Mouse (Mus musculus) intestine, embryonic 15.5 days (tissue): Measurements from ENCODE around the gene Fkbp2. TPM values are rescaled to one million over a fixed set of nuclear protein-coding genes. Genes with fewer than 3 reads are reported as not detected.

Source experiments
- ATAC-seq: fragments of 200-750 bp; cut with Nextera tagmentation; 2 replicates; pipeline ENCODE4 v1.8.0; 2017; ENCODE audit warnings: moderate TSS enrichment, moderate library complexity
- H3K27ac ChIP-seq: fragments of 300-500 bp; sonication (generic); 2 replicates; pipeline ENCODE4 v1.5.1; 2015; ENCODE audit warnings: mild to moderate bottlenecking, inconsistent platforms
- H3K27me3 ChIP-seq: fragments of 300-500 bp; sonication (generic); replicated peaks from 2 replicates; pipeline ENCODE4 v1.6.1; 2015; ENCODE audit warnings: inconsistent platforms
- H3K36me3 ChIP-seq: fragments of 300-500 bp; sonication (generic); 2 replicates; pipeline ENCODE4 v1.6.1; 2015; ENCODE audit warnings: inconsistent platforms
- H3K4me1 ChIP-seq: fragments of 300-500 bp; sonication (generic); replicated peaks from 2 replicates; pipeline ENCODE4 v1.6.1; 2015; ENCODE audit warnings: inconsistent platforms
- H3K4me2 ChIP-seq: fragments of 300-500 bp; sonication (generic); replicated peaks from 2 replicates; pipeline ENCODE4 v1.6.1; 2015; ENCODE audit warnings: mild to moderate bottlenecking, inconsistent platforms
- H3K4me3 ChIP-seq: fragments of 300-500 bp; sonication (generic); replicated peaks from 2 replicates; pipeline ENCODE4 v1.5.1; 2015; ENCODE audit warnings: inconsistent platforms
- H3K9ac ChIP-seq: fragments of 300-500 bp; sonication (generic); 2 replicates; pipeline ENCODE4 v1.6.1; 2015; ENCODE audit warnings: inconsistent platforms
- H3K9me3 ChIP-seq: fragments of 300-500 bp; sonication (generic); 2 replicates; pipeline ENCODE4 v1.6.1; 2016; ENCODE audit warnings: inconsistent platforms
- WGBS: fragments of 180-500 bp; shearing (Covaris S2); methylation state at CpG from one replicate; pipeline ENCODE4 v1.1.7; 2015; 5-methylcytosine and 5-hydroxymethylcytosine counted together
- polyA plus RNA-seq: library from polyadenylated mRNA; unstranded; fragments of >200 nt; fragmentation: Nextera tagmentation; extraction: Ambion mirVana; gene quantifications from 2 replicates; pipeline ENCODE4 v1.2.1, GENCODE M21; 2015

Fkbp2 gene
- polyA plus RNA-seq, 1 experiment from 2014 or later: 154 TPM

DNA sequence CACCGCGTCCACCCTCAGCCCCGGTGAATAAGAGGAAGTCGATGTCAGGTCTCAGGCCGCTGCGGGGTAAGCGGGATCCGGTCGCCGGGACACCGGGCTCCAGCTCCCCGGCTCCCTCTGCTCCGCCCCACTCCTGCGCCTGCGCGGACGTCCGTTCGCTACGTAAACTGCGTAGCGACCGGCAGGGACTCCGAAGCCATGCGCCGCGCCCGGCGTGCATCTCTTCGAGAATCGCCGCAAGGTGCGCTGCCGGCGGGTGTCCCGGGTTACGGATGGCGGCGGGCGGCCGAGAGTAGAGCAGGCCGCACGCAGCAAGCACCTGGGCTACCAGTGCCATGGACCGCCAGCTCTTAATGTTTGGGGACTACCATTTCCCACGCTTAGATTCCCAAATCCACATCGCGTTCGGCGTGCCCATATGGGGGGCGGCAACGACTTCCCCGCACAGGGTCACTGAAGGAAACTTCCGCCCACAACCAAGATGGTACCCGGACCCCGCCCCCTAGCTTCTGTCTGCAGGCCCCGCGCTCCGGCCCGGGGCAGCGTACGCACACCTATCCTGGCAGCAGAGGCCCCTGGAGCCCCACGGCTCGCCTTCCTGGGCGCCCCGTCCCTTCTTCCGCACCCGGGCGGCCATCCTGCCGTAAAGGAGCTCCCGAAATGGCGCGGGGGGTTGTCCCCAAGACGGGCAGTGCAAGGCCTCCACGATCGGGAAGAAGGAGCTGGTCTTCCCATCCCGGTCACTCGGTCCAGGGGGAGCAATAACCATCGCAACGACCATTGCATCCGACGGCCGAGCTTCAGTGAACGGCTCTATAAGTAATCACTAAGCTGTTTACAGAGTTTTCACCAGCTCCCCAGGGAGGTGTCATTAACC lies 38.7 kb downstream of the Fkbp2 start, which contains the start of gene Bad:
Bad (plus strand) TSS at position 490 of the 877 bp plus-strand sequence.
- H3K4me3 ChIP-seq: peak within 1 kb of the TSS; percentile 78
- peaks cover 26% of the 10 kb centered on the region for H3K4me1 ChIP-seq
- H3K9me3 ChIP-seq: no peaks in the 10 kb centered on the region
- H3K36me3 ChIP-seq: no peaks in the 10 kb centered on the region
- H3K9ac ChIP-seq: peak within 1 kb of the TSS; percentile 90
- H3K4me2 ChIP-seq: peak within 1 kb of the TSS; percentile 95
- peak within 1 kb of the TSS; percentile 96 for H3K27ac ChIP-seq
- WGBS: under 1% methylated on average over 83 of the region's 83 CpGs
- H3K27me3 ChIP-seq: no peaks in the 10 kb centered on the region
- peak; percentile 88 for ATAC-seq

DNA sequence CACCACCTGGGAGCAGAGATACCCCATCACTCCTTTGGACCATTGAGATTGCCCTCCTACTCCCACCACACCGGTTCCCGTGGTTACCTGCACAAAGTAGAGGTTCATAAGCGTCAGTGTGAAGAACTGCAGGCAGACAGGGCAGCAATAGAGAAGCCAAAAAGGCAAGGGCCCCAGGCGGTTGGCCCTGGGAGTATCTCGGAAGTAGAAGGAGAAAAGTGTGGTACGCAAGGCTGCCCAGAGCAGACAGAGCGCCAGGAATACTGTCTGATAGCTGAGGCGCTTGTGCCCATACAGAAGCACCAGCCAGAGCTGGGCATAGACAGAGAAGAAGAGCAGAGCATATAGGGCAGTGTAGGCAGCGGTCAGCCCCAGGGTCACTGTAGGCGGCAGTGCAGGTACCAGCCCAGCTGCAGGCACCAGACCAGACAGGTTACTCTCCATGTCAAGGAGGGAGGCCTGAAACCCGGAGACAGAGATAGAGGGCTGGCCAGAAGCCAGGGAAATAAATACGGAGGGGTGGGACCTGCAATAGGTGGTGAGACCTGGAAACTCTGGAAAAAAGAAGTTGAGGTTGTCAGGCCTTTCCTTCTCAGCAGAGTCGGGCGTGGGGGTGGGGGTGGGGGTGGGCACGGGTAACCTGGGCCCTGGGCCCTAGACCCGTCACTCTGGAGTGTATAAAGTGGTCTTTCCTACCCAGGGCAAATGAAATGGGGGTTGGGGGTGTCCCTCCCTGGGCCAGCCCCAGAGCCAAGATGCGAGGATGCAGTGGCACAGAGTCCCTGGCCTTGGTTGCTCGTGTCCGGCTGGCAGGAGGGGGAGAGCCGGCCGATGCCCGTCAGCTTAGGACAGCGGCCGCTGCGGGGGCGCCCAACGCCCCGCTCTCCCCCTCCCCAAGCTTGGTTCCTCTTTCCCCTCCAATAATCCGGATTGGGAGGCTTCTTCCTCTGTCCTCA lies 39.6 kb downstream of the Fkbp2 start:
- no peaks in the 10 kb centered on the region for H3K9me3 ChIP-seq
- H3K9ac ChIP-seq: peak overlapping the region; percentile 90
- ATAC-seq: 0 out of 2 replicates have a peak, but pooled peaks have one; percentile 3
- WGBS: 19% methylated on average over 29 of the region's 29 CpGs
- peaks cover 6% of the 10 kb centered on the region; the same call in 1 of the 2 replicates for H3K27me3 ChIP-seq
- peak overlapping the region; percentile 55; the same call in 1 of the 2 replicates for H3K27ac ChIP-seq
- peaks cover 26% of the 10 kb centered on the region for H3K4me1 ChIP-seq
- peak overlapping the region; percentile 95 for H3K4me2 ChIP-seq
- H3K36me3 ChIP-seq: no peaks in the 10 kb centered on the region
- H3K4me3 ChIP-seq: peak overlapping the region; percentile 78

- Histone ChIP-seq H3K9ac (no peak overlapping the region), H3K4me3 (no peak overlapping the region), H3K27ac (no peak overlapping the region), H3K27me3 (peaks cover 17% of the 10 kb centered on the region), H3K36me3 (no peaks in the 10 kb centered on the region), H3K4me1 (peaks cover 28% of the 10 kb centered on the region), H3K9me3 (no peaks in the 10 kb centered on the region), H3K4me2 (no peak overlapping the region)
- 91% methylated on average over 20 of the region's 20 CpGs for WGBS
- ATAC-seq: no peak
Observed at GRCm38 (mm10) chr19:6939106-6940002, 40.9 kb downstream of the Fkbp2 start.

DNA sequence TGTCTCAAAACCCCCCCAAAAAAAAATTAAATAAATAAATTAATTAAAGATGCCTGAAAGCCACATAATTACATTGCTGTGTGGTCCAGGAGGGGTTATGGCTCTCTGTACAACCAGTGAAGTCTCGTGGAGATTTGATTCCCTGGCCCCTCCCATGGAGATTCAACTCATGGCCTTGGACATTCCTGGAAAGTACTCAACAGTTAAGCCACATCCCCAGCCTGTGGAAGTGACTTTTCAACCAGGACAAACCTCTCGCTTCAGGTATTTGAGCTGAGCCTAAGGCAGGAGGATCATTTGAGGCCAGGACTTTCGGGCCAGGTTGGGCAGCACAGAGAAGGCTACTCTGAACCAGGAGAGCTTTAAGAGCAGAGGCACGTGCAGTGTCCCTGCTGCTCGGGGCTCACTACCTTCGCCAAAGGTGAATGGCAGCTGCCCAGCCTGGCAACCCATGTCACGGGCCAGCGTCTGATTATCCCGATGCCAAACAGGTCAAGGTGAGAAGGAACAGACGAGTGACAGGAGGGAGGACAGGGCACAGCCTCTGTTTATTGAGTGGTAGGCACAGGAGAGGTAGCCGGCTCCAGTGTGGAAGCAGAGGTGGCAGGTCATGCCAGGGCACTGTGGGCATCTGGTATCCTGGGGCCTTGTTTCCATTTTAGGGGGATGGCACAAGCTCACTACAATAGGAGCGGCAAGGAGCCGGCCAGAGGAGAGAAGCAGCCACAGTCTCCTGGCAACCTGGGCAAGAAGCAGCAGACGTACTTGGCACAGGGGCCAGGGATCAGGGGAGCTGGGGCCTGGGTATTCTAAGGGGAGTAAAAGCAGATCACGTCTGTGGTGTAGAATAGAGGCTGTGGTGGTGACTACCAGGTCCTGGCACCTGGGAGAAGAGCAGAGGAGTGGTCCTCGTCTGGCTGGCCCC lies 42.5 kb downstream of the Fkbp2 start:
- Histone ChIP-seq H3K4me2 (no peak overlapping the region), H3K9me3 (no peaks in the 10 kb centered on the region), H3K4me3 (no peak overlapping the region), H3K4me1 (peaks cover 33% of the 10 kb centered on the region), H3K36me3 (no peaks in the 10 kb centered on the region), H3K9ac (no peak overlapping the region), H3K27me3 (peaks cover 33% of the 10 kb centered on the region), H3K27ac (no peak overlapping the region)
- WGBS: 78% methylated on average over 16 of the region's 16 CpGs
- ATAC-seq: no peak

DNA sequence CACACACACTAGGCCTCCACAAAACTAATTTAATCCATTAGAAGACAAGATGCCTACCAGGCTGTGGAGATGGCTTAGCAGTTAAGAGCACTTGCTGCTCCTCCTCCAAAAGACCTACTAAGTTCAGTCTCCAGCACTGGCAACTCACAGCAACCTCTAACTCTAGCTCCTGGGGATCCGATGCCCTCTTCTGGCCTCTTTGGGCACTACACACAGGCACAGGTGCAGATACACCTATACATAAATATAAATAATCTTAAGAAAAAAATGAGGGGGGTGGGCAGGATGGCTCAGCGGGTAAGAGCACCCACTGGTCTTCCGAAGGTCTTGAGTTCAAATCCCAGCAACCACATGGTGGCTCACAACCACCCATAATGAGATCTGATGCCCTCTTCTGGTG lies 44.0 kb downstream of the Fkbp2 start:
- 22% methylated on average over 3 of the region's 3 CpGs for WGBS
- ATAC-seq: no peak
- Histone ChIP-seq H3K27me3 (peaks cover 47% of the 10 kb centered on the region), H3K36me3 (no peaks in the 10 kb centered on the region), H3K27ac (no peak overlapping the region), H3K9me3 (no peaks in the 10 kb centered on the region), H3K4me3 (no peak overlapping the region), H3K4me1 (peaks cover 29% of the 10 kb centered on the region), H3K4me2 (no peak overlapping the region), H3K9ac (no peak overlapping the region)

- ATAC-seq: 0 out of 2 replicates have a peak, but pooled peaks have one; percentile 15
- Histone ChIP-seq H3K27me3 (peaks cover 58% of the 10 kb centered on the region), H3K4me2 (peak within 1 kb of the TSS; percentile 88), H3K36me3 (no peaks in the 10 kb centered on the region), H3K4me1 (peaks cover 18% of the 10 kb centered on the region), H3K9ac (peak within 1 kb of the TSS; percentile 42), H3K27ac (no peak within 1 kb of the TSS), H3K9me3 (no peaks in the 10 kb centered on the region), H3K4me3 (peak within 1 kb of the TSS; percentile 41)
- 11% methylated on average over 23 of the region's 23 CpGs for WGBS
Observed at GRCm38 (mm10) chr19:6934195-6934977, 45.9 kb downstream of the Fkbp2 start, which contains the start of gene Kcnk4. TSS of gene Kcnk4 (minus strand) at chr19:6934515.

DNA sequence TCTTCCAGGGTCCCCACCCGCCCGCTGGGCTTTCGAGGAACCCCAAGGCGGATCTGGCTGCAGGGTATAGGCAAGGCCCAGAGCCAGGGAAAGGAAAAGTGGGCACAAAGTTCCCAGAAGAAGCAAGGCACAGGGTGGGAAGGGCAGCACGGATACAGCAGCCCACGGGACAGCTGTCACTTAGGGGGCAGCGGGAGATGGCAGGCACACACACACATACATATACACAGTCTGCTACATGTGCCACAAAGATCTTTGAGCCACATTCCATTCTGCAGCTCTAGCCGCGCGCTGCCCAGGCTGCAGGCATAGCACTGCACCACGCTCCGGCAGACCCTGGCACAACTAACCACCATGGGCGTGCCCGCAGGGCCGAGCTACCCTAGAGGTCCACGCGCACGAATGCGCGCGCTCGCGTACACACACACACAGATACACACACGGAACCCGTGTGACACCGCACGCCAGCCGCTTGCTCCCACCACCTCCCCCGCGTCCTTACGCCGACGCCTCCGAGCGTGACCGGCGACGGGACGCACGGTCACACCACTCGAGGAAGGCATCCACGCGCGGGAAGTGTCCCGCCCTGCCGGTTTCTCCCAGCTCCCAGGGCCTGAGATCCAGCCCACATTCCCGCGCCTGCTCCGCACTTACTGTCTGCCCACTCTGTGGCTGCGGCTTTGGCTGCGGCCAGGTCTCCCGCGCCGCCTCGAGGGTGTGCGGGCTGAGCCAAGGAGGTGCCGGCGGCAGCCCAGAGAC lies 46.7 kb downstream of the Fkbp2 start:
- peaks cover 18% of the 10 kb centered on the region for H3K4me1 ChIP-seq
- H3K9me3 ChIP-seq: no peaks in the 10 kb centered on the region
- H3K36me3 ChIP-seq: no peaks in the 10 kb centered on the region
- WGBS: 4% methylated on average over 58 of the region's 58 CpGs
- peaks cover 63% of the 10 kb centered on the region for H3K27me3 ChIP-seq
- H3K4me3 ChIP-seq: peak overlapping the region; percentile 41
- peak overlapping the region; percentile 88 for H3K4me2 ChIP-seq
- ATAC-seq: peak; percentile 57
- peak overlapping the region; percentile 42 for H3K9ac ChIP-seq
- H3K27ac ChIP-seq: no peak overlapping the region

GRCm38 (mm10) chr19:6933102-6933435 lies 47.2 kb downstream of the Fkbp2 start:
- Histone ChIP-seq H3K9me3 (no peaks in the 10 kb centered on the region), H3K27ac (no peak overlapping the region), H3K27me3 (peaks cover 65% of the 10 kb centered on the region), H3K4me1 (peaks cover 14% of the 10 kb centered on the region), H3K4me2 (no peak overlapping the region; the same call in 1 of the 2 replicates), H3K9ac (no peak overlapping the region), H3K4me3 (0 out of 2 replicates have a peak overlapping the region, but pooled peaks have one; percentile 41), H3K36me3 (no peaks in the 10 kb centered on the region)
- no peak for ATAC-seq
- WGBS: 26% methylated on average over 4 of the region's 4 CpGs

GRCm38 (mm10) chr19:6932018-6932417 lies 48.3 kb downstream of the Fkbp2 start:
- 45% methylated on average over 1 of the region's 1 CpGs for WGBS
- H3K4me3 ChIP-seq: no peak overlapping the region
- no peaks in the 10 kb centered on the region for H3K36me3 ChIP-seq
- no peak overlapping the region for H3K27ac ChIP-seq
- ATAC-seq: no peak
- H3K27me3 ChIP-seq: peaks cover 76% of the 10 kb centered on the region
- no peak overlapping the region for H3K4me2 ChIP-seq
- peaks cover 14% of the 10 kb centered on the region for H3K4me1 ChIP-seq
- H3K9ac ChIP-seq: no peak overlapping the region
- no peaks in the 10 kb centered on the region for H3K9me3 ChIP-seq
